Mouse (Mus musculus) frontal cortex, postnatal 10 days (tissue): Measurements from ENCODE around the gene Pik3c2b.
A peak's percentile ranks its signal among the peaks of the same experiment; 100 is the strongest.
"Not testable (repeated sequence)": the region's sequence is repeated elsewhere in the genome, so short reads cannot be mapped to it uniquely, and the experiment has no call there.

Source experiments
- DNase-seq, 2 experiments: peaks; one replicate each; pipeline ENCODE4 v3.0.0; 2022; ENCODE audit warnings: low spot score in 2 of 2, mixed read lengths in 1 of 2

Gene Pik3c2b

DNA sequence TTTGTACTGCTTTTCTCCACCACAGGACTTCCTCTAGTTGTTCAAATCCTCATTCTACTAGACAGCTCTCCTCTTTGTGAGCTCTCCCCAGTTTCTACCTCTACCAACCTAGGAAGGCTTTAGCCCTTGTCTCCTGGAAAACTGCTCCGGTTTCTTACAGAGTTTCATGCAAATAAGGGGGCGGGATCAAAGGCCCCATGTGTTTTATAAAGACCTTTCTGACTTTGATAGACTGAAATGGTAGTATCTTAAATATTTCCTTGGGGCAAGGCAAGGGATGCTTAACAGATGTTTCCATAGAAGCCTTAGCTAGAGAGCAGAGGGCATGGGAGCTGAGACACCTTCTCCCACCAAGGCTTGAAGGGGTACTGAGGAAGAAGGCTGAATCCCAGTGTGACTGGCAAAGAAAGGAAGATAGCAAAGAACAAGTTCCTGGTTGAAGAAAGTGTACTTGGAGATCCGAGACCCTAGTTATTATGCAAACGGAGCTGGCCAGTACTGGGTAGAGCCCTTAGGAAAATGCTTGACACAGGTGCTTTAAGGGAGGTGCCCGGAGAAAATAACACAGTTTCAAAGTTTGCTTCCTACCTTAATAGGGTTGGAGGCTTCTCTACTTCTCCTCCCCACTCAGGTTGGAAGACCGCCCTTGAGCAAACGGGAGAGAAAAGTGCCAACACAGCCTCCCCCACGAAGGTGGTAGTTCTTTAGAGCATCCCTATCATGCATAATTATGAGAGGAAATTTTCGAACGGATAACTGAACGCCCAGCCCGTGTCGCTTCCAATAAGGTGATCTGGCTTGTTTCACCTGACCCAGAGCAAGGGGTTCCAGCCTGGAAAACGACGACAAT lies at the start of gene Pik3c2b:
Gene Pik3c2b, plus strand, starts transcription at position 657 of the 850 bp plus-strand sequence.
- DNase-seq = no peak

DNA sequence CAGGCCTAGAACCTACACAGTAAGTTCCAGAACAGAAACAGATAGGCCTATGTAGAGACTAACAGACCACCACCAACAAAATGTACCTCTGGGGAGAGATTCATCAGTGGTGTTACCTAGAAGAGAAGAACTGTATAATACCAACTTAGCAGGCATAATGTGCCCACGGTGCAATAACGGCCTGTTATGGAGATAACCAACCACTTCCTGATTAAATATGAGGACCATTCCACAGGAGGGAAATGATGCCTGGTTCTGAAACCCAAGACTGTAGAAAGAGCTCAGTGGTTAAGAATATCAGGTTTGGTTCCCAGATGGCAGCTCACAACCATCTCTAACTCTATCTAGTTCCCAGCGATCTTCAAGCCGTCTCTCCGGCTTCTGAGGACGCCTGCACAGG lies 45.1 kb upstream of the Pik3c2b start:
- DNase-seq = no peak

DNA sequence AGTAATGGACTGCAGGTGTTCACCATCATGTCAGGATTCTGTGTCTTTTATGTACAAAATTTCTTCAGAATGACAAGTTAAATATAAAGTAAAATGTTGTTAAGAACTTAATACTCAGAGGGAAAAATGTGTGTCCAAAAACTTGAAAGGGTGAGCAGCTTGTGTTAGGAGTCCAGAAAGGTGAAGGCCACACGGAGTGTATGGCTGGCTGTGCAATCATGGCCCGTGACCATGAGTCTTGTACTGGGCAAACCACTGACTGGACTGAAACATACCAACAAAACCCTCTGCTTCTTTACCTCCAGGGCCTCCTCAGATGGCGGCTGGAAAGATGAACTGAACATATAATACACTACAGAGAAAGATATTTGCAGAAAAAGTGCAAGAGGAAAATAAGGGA lies 38.9 kb upstream of the Pik3c2b start:
- no peak for DNase-seq

DNA sequence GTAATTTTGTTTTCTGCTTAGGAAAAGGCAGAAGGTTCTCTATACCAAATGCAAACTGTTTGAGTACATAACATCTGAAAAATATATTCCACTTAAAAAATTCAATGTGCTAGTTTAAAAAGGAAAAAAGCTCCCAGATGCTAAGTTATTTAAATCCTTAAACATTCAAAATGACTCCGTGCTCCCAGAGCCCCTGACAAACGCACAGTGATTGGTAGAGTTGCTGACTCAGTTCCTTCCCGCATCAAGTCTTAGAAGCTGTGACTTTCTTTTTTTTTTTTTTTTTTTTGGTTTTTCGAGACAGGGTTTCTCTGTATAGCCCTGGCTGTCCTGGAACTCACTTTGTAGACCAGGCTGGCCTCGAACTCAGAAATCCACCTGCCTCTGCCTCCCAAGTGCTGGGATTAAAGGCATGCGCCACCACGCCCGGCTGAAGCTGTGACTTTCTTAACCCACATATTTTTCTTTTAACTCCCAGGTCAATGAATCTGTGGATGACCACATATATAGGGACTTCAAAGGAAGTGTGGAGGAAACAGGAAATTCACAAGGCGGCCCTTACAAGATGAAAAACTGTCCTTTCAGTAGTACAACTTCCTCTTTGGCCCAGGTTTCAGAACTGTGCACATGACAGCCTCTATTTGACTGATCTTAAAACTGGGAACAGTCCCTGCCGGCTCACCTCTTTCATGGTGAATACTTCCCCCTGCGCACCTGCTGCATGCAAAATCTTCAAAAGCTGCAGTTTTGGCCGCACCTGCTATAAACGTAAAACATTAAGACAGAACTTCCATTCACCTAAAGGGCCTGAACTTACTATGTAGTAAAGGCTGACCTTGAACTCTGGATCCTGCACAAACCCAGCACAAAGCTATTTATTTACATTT lies 33.3 kb upstream of the Pik3c2b start:
- DNase-seq = no peak

DNA sequence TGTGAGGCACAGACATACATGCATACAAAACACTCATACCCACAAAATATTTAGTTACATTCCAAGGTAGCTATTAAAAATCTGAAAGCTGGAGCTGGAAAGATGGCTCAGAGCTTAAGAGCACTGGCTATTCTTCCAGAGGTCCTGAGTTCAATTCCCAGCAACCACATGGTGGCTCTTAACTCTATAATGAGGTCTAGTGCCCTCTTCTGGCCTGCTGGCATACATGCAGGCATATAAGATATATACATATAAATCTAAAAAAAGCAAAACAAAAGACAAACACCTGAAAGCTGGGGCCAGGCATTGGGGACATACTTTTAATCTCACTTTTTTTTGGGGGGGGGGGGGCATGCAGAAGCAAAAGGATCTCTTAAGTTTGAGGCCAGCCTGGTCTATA lies 32.1 kb upstream of the Pik3c2b start:
- DNase-seq = no peak

DNA sequence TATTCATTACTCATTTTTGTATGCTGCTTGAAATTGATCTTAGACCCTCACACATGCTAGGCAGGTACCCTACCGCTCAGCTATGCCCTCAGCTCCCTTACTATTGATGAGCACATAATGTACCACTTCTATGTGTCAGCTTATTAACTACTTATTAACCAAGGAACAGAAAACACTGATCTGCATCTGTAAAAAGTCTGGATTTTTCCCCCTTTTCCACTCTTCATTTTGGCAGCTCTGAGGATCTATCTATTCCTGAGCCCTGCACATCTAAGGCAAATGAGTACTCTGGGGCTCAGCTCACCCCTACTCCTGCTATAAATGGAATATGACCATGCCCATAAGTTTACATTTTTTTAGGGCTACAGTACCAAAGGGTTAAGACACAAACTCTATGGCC lies 31.3 kb upstream of the Pik3c2b start:
- no peak for DNase-seq

DNA sequence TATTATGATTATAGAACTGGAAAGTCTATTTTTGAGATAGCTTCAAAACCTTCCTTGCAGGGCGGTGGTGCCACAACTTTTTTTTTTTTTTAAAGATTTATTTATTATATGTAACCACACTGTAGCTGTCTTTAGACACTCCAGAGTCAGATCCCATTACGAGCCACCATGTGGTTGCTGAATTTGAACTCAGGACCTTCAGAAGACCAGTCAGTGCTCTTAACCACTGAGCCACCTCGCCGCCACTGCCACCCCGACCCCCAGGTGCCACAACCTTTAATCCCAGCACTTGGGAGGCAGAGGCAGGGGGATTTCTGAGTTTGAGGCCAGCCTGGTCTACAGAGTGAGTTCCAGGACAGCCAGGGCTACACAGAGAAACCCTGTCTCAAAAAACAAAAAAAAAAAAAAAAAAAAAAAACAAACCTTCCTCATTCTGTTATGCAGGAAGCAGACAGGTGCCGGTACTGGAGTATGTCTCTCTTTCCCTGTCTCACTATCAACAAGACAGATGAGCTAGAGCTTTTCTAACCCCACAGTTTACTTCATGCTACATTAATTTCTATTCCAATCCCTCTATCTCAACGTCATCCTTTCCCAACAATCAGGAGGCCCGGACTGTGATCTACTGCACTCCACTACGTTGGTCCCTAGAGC lies 28.6 kb upstream of the Pik3c2b start:
- DNase-seq = no peak

DNA sequence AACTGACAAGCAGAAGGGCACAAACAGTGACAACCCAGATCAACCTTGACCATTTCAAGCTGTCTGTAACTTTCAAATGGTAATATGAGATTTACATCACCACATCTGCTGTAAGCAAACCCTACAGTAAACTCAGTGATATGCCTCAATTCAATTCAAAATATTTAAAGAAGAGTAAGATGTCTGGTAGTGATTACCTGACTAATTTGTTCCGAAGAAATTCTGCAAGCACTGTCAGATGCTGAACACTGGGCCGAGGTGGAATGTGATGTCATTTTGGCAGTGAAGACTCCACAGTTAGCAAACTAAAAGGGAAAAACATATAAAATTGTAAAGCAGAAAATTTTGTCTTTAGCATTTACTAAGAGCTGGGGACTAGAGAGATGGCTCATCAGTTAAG lies 26.9 kb upstream of the Pik3c2b start:
- DNase-seq = no peak

DNA sequence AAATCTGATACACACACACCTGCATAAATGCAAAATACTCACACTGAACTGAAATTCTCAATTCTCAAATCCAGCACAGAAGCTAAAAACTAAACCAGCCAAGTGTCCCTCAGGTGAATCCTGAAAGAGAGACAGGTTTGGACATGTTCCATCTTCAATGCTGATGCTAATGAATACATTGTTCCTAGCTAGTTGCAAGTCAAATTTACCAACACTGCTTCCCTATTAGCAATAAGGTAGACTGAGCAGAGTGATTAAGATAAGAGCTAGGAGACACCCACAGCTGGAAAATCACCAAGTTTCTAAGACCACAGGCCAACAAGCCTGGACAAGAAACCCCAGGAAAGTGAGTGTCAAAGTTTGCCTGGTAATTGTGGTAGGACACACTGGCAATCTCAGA lies 26.2 kb upstream of the Pik3c2b start:
- DNase-seq = no peak

DNA sequence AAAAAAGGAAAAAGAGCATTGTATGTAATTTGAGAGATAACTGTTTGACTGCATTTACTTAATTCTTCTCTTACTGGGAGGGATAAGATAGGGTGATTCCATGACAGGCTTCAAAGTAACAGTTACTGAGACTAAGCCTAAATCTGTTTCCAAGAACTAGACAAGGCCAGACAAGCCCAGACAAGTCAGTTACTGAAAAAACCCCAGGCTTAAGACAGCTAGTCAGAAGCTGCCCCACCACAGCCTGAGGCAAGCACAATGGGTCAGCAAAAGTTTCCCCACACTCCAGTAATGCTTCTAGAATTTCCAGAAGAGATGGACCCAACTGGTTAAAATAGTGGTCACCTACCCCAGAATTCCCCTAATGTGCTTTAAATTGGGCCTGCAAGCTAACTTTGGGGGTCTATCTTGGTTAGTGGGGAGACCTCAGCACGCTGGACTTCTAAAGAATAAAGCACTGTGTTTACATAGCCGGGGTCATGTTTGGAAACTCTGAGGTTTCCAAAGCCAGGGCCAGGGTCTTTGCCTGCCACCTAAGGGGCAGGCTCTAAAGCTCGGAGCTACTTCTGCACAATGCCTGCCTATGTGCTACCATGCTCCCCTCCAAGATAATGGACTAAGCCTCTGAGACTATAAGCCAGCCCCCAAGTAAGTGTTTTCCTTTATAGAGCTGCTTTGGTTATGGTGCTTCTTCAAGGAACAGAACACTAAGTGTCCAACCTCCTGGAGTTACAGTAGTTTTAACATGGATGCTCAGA lies 25.2 kb upstream of the Pik3c2b start:
- DNase-seq = no peak

DNA sequence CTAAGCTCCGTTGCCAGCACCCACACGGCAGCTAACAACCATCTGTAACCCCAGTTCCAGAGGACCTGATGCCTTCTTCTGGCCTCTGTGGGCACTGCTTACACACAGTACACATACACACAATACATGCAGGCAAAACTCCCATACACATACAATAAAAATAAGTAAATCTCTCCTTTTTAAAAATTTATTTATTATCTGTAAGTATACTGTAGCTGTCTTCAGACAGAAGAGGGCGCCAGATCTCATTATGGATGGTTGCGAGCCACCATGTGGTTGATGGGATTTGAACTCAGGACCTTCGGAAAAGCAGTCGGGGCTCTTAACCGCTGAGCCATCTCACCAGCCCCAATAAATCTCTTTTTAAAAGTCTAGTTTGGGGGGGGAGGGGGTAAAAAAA lies 24.1 kb upstream of the Pik3c2b start:
- DNase-seq = no peak

DNA sequence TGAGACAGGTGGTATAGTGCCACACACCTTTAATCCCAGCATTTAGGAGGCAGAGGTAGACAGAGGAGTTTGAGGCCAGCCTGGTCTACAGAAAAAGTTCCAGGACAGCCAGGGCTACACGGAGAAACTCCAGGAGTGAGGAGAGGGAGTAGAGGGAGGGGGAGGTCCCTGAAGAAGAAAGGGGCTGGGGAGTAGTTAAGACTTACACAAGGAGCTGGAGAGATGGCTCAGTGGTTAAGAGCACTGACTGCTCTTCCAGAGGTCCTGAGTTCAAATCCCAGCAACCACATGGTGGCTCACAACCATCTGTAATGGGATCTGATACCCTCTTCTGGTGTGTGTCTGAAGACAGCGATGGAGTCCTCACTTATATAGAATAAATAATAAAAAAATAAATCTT lies 23.5 kb upstream of the Pik3c2b start:
- not testable (repeated sequence) for DNase-seq

DNA sequence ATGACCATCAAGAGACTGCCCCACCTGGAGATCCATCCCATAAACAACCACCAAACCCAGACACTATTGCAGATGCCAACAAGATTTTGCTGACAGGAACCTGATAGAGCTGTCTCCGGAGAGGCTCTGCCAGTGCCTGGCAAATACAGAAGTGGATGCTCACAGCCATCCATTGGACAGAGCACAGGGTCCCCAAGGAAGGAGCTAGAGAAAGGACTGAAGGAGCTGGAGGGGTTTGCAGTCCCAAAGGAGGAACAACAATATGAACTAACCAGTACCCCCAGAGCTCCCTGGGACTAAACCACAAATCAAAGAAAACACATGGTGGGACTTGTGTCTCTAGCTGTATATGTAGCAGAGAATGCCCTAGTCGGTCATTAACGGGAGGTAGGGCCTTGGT lies 21.7 kb upstream of the Pik3c2b start:
- not testable (repeated sequence) for DNase-seq

DNA sequence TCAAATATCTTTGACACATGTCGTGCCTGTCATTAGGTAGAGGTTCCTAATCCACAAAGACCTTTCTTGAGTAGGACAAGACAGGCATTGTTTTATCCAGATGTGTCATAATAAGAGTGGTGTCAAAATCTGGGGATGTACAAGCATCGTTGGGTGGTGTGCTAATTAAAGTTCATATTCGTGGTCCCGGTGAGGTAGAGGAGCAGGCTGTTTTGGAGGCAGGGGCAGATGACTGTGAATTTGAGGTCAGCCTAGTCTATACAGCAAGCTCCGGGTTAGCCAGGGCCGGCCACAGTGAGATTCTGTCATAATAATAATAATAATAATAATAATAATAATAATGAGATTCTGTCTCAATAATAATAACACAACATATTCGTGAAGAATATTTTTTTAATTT lies 21.0 kb upstream of the Pik3c2b start:
- DNase-seq = no peak

DNA sequence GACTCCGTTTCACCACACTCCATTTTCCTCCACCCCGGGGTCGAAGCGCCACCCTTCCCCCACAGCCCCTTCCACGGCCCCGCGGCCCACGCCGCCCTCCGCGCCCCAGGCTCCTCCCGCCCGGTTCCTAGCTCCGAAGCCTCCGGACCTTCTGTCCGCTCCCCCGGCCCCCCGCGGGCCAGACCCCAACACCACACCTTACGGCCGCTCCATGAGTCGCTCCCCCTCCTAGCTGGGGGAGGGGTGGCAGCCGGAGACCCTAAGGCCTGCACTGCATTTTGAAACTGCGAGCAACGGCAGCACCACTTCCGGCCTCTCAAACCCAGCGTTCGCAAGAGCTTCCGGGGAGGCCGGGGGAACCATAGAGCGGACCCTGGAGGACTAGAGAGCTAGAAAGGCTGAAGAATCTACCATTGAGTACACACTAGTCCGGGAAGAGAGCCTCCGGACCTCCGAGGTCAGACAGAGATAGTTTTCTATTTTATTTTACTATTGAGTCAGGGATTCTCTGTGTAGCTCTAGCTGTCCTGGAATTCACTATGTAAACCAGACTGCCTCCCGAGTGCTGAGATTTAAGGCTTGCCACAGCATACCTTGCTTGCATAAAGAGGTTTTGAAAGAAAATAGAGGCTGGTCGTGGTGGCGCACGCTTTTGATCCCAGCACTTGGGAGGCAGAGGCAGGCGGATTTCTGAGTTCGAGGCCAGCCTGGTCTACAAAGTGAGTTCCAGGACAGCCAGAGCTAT lies 20.2 kb upstream of the Pik3c2b start:
- DNase-seq = peak; percentile 85 to 86

DNA sequence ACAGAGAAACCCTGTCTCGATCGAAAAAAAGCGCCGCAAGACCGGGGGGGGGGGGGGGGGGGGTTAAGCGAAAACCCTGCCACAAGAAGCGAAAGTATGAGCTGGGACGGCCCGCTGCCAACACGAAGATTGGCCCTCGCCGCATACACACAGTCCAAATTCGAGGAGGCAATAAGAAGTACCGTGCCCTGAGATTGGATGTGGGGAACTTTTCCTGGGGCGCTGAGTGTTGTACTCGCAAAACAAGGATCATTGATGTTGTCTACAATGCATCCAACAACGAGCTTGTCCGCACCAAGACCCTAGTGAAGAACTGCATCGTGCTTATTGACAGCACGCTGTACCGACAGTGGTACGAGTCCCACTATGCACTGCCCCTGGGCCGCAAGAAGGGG lies 19.7 kb upstream of the Pik3c2b start:
- not testable (repeated sequence) for DNase-seq

DNA sequence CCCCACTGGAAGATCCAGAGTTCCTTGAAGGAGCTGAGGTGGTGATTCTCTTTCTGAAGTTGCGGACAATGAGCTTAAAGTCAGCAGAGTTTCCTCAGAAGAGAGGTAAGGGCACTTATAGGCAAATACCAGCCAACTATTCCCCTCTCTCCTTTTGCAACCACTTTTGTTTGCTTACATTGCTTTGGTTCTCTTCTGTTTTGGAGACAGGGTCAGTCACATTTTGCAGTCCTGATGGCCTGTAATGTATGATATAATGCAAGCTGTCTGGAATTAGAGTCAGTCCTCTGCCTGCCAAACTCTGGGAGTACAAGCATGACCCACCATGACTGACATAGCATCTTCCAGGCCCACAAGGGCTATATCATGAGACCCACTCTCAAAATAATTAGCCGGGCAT lies 18.3 kb upstream of the Pik3c2b start:
- no peak for DNase-seq

DNA sequence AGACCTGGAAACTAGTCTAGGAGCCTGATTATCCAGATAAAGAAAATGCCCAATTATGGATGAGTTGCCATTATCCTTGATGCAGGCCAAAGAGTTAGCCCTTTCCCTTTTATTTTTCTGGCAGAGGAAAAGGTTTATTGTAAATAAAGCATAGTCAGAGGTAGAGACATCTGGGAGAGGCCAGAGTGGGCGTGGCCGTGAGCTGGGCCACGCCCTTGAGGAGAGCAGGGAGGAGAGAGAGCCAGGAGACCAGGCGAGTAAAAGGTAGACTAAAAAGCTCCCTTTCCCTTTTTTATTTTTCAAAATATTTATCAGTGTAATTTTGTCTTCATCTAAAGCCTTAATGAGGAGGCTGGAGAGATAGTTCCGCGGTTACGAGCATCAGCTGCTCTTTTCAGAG lies 17.5 kb upstream of the Pik3c2b start:
- no peak for DNase-seq

DNA sequence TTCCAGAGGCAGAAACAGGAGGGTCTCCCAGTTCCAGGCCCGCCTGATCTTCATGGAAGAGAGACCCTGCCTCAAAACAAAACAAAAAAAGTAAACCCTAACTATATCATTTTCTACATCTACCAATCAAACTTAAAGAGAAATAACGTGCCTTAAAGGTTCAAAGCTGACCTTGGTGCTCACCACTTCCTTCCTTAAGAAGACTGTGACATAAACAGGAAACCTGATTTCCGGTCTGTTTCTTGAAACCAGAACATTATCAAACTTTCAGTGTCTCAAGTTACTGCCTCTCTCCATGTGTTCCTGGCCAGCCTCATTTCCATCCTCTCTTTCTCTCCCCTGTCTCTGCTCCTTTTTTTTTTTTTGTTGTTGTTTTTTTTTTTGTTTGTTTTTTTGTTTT lies 15.7 kb upstream of the Pik3c2b start:
- no peak for DNase-seq

DNA sequence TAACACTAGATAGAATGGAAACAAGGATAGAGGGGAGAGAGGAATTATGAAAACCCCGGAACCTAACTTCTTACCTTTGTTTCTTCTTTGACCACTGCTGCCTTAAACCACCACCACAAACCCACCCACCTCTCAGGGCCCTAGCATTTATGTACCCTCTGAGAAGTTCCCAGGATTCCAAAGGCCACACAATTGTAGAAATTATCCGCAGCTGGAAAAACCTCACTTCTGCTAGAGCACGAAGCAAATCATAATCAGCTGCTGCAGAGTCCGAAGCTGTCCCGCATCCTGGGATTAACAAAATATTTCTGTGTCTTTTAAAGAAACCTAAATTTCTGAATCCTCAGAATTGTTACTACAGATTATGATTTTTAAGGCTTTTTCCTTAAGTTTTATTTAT lies 15.0 kb upstream of the Pik3c2b start, which contains the start of gene Mdm4:
Gene Mdm4, minus strand, starts transcription at position 101 of the 400 bp plus-strand sequence.
- no peak for DNase-seq

DNA sequence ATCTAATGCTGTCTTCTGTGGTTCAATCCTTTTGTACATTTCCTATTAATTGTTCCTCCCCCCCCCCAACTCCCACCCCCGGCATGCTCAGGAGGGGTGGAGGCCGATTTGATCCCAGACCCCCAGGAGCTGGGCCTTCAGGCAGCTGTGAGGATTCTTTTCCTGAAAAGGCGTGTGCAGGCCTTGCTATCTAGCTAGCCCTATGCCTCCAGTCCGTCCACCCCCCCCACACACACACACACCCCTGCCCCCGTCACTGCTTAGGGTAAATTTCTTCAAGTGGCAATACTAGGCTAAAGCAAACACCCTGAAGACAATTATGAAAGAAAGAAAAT lies 12.5 kb upstream of the Pik3c2b start:
- DNase-seq = no peak
